Mouse (Mus musculus) kidney, embryonic 14.5 days (tissue): ENCODE measurements around the gene Rrm2. TPM values are rescaled to one million over a fixed set of nuclear protein-coding genes. Genes with fewer than 3 reads are reported as not detected.

Experiments used
- ATAC-seq: fragments of 200-750 bp; cut with Nextera tagmentation; 2 replicates; pipeline ENCODE4 v1.8.0; 2017; ENCODE audit warnings: moderate number of reproducible peaks, mild to moderate bottlenecking, moderate TSS enrichment, moderate library complexity; ENCODE audit not compliant: low FRiP score, low TSS enrichment
- H3K27ac ChIP-seq: fragments of 300-500 bp; sonication (generic); 2 replicates; pipeline ENCODE4 v1.5.1; 2014; ENCODE audit warnings: low read depth, mild to moderate bottlenecking, low read length, moderate library complexity, mixed read lengths
- H3K27me3 ChIP-seq: fragments of 300-500 bp; sonication (generic); 2 replicates; pipeline ENCODE4 v1.6.1; 2014; ENCODE audit warnings: mild to moderate bottlenecking, low read length; ENCODE audit not compliant: control insufficient read depth, insufficient read depth
- H3K36me3 ChIP-seq: fragments of 300-500 bp; sonication (generic); 2 replicates; pipeline ENCODE4 v1.6.1; 2014; ENCODE audit warnings: low read length, mixed read lengths; ENCODE audit not compliant: control insufficient read depth, insufficient read depth
- H3K4me1 ChIP-seq: fragments of 300-500 bp; sonication (generic); 2 replicates; pipeline ENCODE4 v1.6.1; 2014; ENCODE audit warnings: low read length, mixed read lengths; ENCODE audit not compliant: control insufficient read depth, insufficient read depth
- H3K4me2 ChIP-seq: fragments of 300-500 bp; sonication (generic); replicated peaks from 2 replicates; pipeline ENCODE4 v1.6.1; 2014; ENCODE audit warnings: low read depth, mild to moderate bottlenecking, low read length
- H3K4me3 ChIP-seq: fragments of 300-500 bp; sonication (generic); 2 replicates; pipeline ENCODE4 v1.5.1; 2014; ENCODE audit warnings: mild to moderate bottlenecking, low read length
- H3K9ac ChIP-seq: fragments of 300-500 bp; sonication (generic); 2 replicates; pipeline ENCODE4 v1.6.1; 2014; ENCODE audit warnings: low read depth, mild to moderate bottlenecking, low read length, moderate library complexity
- H3K9me3 ChIP-seq: fragments of 300-500 bp; sonication (generic); 2 replicates; pipeline ENCODE4 v1.6.1; 2016; ENCODE audit warnings: low read length; ENCODE audit not compliant: control insufficient read depth
- WGBS: fragments of 180-500 bp; shearing (Covaris S2); extraction: QIAGEN DNeasy Blood & Tissue Kit; methylation state at CpG from one replicate; pipeline ENCODE4 v1.1.7; 2014; 5-methylcytosine and 5-hydroxymethylcytosine counted together
- polyA plus RNA-seq: library from polyadenylated mRNA; unstranded; fragments of >200 nt; fragmentation: Nextera tagmentation; extraction: Ambion mirVana; gene quantifications from 2 replicates; pipeline ENCODE4 v1.2.1, GENCODE M21; 2014

Rrm2 gene
- polyA plus RNA-seq, 1 experiment from 2014 or later: 236 TPM

- Histone ChIP-seq H3K9me3 (no peaks in the 10 kb centered on the region), H3K4me2 (no peak overlapping the region), H3K27ac (no peak overlapping the region), H3K27me3 (no peaks in the 10 kb centered on the region), H3K9ac (no peak overlapping the region), H3K4me3 (no peak overlapping the region), H3K4me1 (peaks cover 4% of the 10 kb centered on the region; the same call in 1 of the 2 replicates), H3K36me3 (no peaks in the 10 kb centered on the region)
- 85% methylated on average over 4 of the region's 4 CpGs for WGBS
- no peak for ATAC-seq
Measured at GRCm38 (mm10) chr12:24753680-24754079, 45.6 kb downstream of the Rrm2 start.

- no peak for ATAC-seq
Measured at GRCm38 (mm10) chr12:24754693-24755092, 46.7 kb downstream of the Rrm2 start.

GRCm38 (mm10) chr12:24755471-24755870 lies 47.4 kb downstream of the Rrm2 start:
- Histone ChIP-seq H3K27me3 (no peaks in the 10 kb centered on the region), H3K4me1 (peaks cover 4% of the 10 kb centered on the region; the same call in 1 of the 2 replicates), H3K4me2 (no peak overlapping the region), H3K4me3 (no peak overlapping the region), H3K36me3 (no peaks in the 10 kb centered on the region), H3K9ac (no peak overlapping the region), H3K27ac (no peak overlapping the region), H3K9me3 (no peaks in the 10 kb centered on the region)
- 87% methylated on average over 9 of the region's 9 CpGs for WGBS
- ATAC-seq: no peak

More at GRCm38 (mm10) chr12:24754693-24755092, 46.7 kb downstream of the Rrm2 start:
- no peaks in the 10 kb centered on the region for H3K9me3 ChIP-seq
- no peaks in the 10 kb centered on the region for H3K36me3 ChIP-seq
- H3K4me2 ChIP-seq: no peak overlapping the region
- WGBS: 64% methylated on average over 5 of the region's 5 CpGs
- H3K27ac ChIP-seq: no peak overlapping the region
- no peak overlapping the region for H3K9ac ChIP-seq
- no peaks in the 10 kb centered on the region for H3K27me3 ChIP-seq
- H3K4me1 ChIP-seq: peaks cover 4% of the 10 kb centered on the region; the same call in 1 of the 2 replicates
- no peak overlapping the region for H3K4me3 ChIP-seq

GRCm38 (mm10) chr12:24757387-24757786 lies 49.3 kb downstream of the Rrm2 start:
- H3K27ac ChIP-seq: no peak overlapping the region
- no peaks in the 10 kb centered on the region for H3K27me3 ChIP-seq
- H3K4me1 ChIP-seq: peaks cover 9% of the 10 kb centered on the region
- no peak overlapping the region for H3K4me2 ChIP-seq
- no peak for ATAC-seq
- no peaks in the 10 kb centered on the region for H3K36me3 ChIP-seq
- no peak overlapping the region for H3K4me3 ChIP-seq
- no peak overlapping the region for H3K9ac ChIP-seq
- H3K9me3 ChIP-seq: no peaks in the 10 kb centered on the region

- no peaks in the 10 kb centered on the region for H3K27me3 ChIP-seq
- H3K9ac ChIP-seq: no peak overlapping the region
- ATAC-seq: no peak
- H3K36me3 ChIP-seq: no peaks in the 10 kb centered on the region
- 12% methylated on average over 6 of the region's 6 CpGs for WGBS
- no peak overlapping the region for H3K4me3 ChIP-seq
- no peak overlapping the region for H3K27ac ChIP-seq
- H3K4me2 ChIP-seq: no peak overlapping the region
- no peaks in the 10 kb centered on the region for H3K9me3 ChIP-seq
- peaks cover 15% of the 10 kb centered on the region for H3K4me1 ChIP-seq
Measured at GRCm38 (mm10) chr12:24758374-24758773, 50.3 kb downstream of the Rrm2 start.

GRCm38 (mm10) chr12:24762253-24762652 lies 54.2 kb downstream of the Rrm2 start:
- no peaks in the 10 kb centered on the region for H3K36me3 ChIP-seq
- peaks cover 15% of the 10 kb centered on the region for H3K4me1 ChIP-seq
- no peak overlapping the region for H3K4me3 ChIP-seq
- no peaks in the 10 kb centered on the region for H3K9me3 ChIP-seq
- H3K27ac ChIP-seq: no peak overlapping the region
- H3K9ac ChIP-seq: no peak overlapping the region
- peak; percentile 56; the same call in 1 of the 2 replicates for ATAC-seq
- H3K4me2 ChIP-seq: peak overlapping the region; percentile 4
- 5% methylated on average over 3 of the region's 3 CpGs for WGBS
- H3K27me3 ChIP-seq: no peaks in the 10 kb centered on the region

Other genes starting within 250 kb of the Rrm2 start
- 29.1 and 34.3 TPM in 2 replicates for gene Taf1b, start 209.9 kb upstream of the Rrm2 start, polyA plus RNA-seq
- 1.4 and 3.5 TPM in 2 replicates for gene Grhl1, start 136.0 kb upstream of the Rrm2 start, polyA plus RNA-seq
- gene Klf11, start 57.0 kb upstream of the Rrm2 start, polyA plus RNA-seq: 6.2 and 11.9 TPM in 2 replicates
- 10.7 and 11.8 TPM in 2 replicates for gene Cys1, start 26.4 kb upstream of the Rrm2 start, polyA plus RNA-seq
- 23.5 and 45.1 TPM in 2 replicates for gene Mboat2, start 122.6 kb downstream of the Rrm2 start, polyA plus RNA-seq